Mouse (Mus musculus): ENCODE data around the gene Cfap299.
"Not testable (repeated sequence)": the region's sequence is repeated elsewhere in the genome, so short reads cannot be mapped to it uniquely, and the experiment has no call there.

Cfap299 gene

GRCm38 (mm10) chr5:98523783-98524182, 194.7 kb downstream of the Cfap299 start:
- no peak for DNase-seq (ENCODE audit: low spot score)

- DNase-seq (ENCODE audit: low spot score), result no peak
Observed at GRCm38 (mm10) chr5:98541333-98541732, 212.2 kb downstream of the Cfap299 start.

DNA sequence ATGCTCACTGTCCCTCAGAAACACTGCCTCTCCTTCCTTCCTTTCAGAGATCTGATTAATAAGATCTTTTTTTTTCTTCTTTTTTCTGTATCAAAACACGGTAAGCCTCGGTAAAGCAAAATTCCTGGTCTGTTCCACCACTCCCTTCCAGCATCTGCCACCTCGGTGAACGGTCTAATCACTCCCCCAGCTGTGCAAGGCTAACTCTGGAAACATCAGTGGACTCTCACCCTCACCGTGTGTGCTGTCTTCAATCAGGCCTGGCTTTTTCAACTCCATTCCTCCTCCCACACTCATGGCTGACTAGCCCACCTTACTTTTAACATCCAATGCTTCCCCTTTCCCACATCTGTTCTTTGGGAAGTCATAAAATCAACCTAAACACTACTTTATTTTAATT, 221.2 kb downstream of the Cfap299 start:
- DNase-seq (ENCODE audit: low spot score), result no peak

GRCm38 (mm10) chr5:98550873-98551272, 221.8 kb downstream of the Cfap299 start:
- no peak for DNase-seq (ENCODE audit: low spot score)

DNA sequence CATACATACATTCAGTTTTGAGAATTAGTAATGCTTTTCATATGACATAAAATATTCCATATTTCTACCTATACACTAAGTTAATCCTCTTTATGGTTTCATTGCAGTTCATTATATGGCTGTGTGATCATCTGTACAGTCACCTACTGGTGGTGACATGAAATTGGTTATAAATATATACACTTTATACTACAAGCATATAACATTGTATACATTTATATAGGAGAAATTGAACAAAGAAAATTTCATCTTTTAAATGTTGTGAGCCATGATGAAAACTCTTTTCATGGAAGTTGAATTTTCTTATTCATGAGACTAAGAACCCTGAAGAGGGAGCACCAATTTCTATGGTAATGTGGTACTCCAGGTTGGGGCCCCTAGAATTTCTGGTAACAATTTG, 223.3 kb downstream of the Cfap299 start, which contains the start of gene Gm11111:
TSS of gene Gm11111 (plus strand) at position 301 of the 400 bp plus-strand sequence.
- no peak for DNase-seq (ENCODE audit: low spot score)

- no peak for DNase-seq (ENCODE audit: low spot score)
Observed at GRCm38 (mm10) chr5:98552811-98553601, 223.9 kb downstream of the Cfap299 start.

DNA sequence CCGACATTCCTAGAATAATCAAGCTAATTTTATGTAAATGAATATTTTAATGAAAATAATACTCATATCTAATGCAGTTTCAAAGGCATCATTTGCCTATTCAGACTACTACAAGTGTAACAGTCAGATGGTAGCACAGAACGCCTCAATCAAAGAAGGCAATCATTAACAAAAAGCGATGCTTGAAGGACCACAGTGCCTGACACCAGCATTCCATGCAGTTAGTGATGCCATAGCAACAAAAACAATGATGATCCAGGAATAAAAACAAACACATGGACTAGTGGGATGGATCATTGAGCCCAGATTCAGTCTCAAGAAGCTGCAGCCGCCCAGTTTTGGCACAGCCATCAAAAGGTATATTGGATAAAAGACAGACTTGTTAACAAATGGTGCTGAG, 232.2 kb downstream of the Cfap299 start:
- DNase-seq (ENCODE audit: low spot score), result no peak

DNA sequence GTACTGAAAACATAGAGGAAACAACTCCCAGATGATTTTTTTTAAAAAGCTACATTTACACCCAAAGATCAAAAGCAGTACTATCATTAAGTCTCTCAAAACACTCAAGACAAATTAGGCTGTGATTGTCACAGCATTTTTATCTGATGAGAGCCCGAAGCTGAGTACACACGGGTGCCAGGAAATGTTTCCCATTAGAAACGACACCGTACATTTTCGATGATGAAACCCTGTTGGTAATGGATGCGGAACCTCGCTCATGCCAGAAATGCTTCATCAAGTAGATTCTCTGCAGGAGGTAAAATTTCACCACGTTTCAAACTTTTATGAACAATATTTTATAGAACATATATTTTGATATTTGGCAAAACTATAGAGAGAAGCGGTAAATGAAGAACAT, 233.7 kb downstream of the Cfap299 start:
- no peak for DNase-seq (ENCODE audit: low spot score)

- DNase-seq (ENCODE audit: low spot score), result no peak
Observed at GRCm38 (mm10) chr5:98563801-98564200, 234.7 kb downstream of the Cfap299 start.

GRCm38 (mm10) chr5:98566461-98567193, 237.5 kb downstream of the Cfap299 start:
- no peak for DNase-seq (ENCODE audit: low spot score)

GRCm38 (mm10) chr5:98568481-98568880, 239.4 kb downstream of the Cfap299 start:
- no peak for DNase-seq (ENCODE audit: low spot score)

GRCm38 (mm10) chr5:98569029-98569513, 240.0 kb downstream of the Cfap299 start:
- DNase-seq (ENCODE audit: low spot score), result no peak

- DNase-seq (ENCODE audit: low spot score), result no peak
Observed at GRCm38 (mm10) chr5:98572392-98572791, 243.3 kb downstream of the Cfap299 start.

- DNase-seq (ENCODE audit: low spot score), result no peak
Observed at GRCm38 (mm10) chr5:98574711-98575470, 245.8 kb downstream of the Cfap299 start.

- DNase-seq (ENCODE audit: low spot score), result no peak
Observed at GRCm38 (mm10) chr5:98575471-98575834, 246.3 kb downstream of the Cfap299 start.

DNA sequence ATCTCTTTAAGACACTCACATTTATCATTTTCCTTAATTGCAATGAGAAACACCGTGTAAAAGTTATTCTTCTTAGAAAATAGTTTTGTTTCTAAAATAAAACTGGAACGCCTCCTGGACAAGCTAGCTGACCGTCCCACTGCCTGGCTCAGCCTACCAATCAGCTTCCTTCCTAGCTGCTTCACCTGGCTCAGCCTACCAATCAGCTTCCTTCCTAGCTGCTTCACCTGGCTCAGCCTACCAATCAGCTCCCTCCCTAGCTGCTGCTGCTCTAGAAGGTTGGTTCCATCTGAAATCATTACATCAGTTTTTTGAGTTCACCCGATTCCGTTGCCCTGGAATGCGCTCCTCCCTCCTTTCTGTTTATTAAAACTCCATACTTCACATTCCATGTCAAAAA, 247.4 kb downstream of the Cfap299 start:
- DNase-seq (ENCODE audit: low spot score), result not testable (repeated sequence)

GRCm38 (mm10) chr5:98578398-98578797, 249.3 kb downstream of the Cfap299 start:
- no peak for DNase-seq (ENCODE audit: low spot score)

GRCm38 (mm10) chr5:98580811-98581210, 251.7 kb downstream of the Cfap299 start:
- DNase-seq (ENCODE audit: low spot score), result no peak

GRCm38 (mm10) chr5:98582051-98582450, 252.9 kb downstream of the Cfap299 start:
- no peak for DNase-seq (ENCODE audit: low spot score)

DNA sequence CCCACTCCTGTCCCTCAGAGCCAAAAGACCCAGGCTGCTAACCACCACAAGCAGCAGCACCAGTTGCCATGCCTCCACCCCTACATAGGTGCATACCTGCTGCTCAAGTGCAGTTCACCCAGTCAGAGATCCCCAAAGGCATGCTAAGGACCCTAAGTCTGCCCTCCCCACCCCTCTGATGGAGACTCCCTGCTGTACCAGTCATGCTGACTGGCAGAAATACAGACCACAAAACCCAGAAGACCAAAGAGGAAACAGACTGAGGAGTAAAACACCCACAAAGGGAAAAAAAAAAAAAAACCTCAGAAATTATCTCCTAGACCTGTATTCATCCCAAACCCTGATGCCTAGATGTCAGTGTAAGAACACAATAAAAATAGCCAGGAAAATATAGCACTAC, 256.8 kb downstream of the Cfap299 start:
- DNase-seq (ENCODE audit: low spot score), result no peak

DNA sequence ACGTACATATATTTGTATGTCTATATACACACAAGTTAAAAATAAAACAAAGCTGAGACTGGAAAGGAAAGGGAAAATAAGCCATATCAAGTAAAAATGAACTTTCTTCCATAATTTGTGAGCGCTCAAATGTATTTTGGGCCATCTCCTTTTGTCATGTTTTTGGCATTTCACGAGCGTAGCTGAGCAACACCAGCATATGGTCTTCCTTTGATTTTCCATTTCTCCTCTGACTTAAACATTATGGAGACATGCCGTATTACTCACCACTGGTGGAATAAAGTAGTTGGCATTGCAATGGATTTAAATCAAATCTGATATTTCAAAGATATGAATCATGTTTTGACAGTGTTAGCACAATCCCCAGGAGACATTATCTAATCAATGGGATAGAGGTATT, 284.4 kb downstream of the Cfap299 start:
- DNase-seq (ENCODE audit: low spot score), result no peak

DNA sequence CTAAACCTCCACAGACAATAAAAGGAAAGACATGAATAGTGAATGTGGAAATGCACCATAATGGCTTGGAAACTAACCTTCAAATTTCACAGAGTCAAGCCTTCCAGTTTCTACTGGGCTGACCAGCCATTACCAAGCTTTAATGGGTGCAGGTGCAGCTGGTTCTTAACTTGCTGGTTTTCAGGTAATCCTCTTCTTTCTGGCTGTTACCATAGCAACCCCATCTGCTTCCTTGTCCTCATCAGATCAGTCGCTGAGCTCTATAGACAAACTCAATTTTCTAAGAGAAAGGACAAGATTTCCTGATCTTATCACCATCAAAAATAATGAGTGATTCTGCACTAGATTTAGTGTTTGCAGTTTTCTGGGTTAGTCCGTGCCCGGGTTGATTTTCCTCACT, 287.8 kb downstream of the Cfap299 start:
- DNase-seq (ENCODE audit: low spot score), result no peak

DNA sequence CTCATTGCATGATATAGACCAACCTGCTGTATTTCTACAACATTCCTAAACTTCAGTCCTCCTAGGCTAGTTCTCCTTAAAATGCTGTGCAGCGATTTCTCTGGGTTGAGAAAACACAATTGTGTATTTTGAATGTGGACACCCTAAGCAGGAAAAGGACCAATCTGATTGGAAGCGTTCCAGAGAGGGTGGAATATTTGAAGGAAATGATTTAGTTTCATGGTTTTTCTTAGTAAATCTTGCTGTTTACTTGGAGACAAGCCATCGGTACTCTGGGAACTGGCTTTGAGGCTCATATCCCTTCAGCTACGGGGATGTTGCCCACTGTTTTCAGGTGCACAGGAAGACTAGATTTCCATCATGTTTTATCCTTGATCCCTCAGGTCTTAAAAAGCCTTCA, 288.3 kb downstream of the Cfap299 start:
- DNase-seq (ENCODE audit: low spot score), result no peak

Measured in ovary, postnatal 14 days (tissue).